Mouse (Mus musculus) megakaryocyte-erythroid progenitor cell, adult 5 weeks (primary cell): ENCODE measurements around the gene Gpr50. TPM values are rescaled to one million over a fixed set of nuclear protein-coding genes. Genes with fewer than 3 reads are reported as not detected.

Experiments
- polyA plus RNA-seq: library from polyadenylated mRNA; stranded (reverse); fragments of >175 nt; gene quantifications from 2 replicates; pipeline ENCODE4 v1.2.3, GENCODE M21; 2012

Gpr50 gene
- not detected in 2 replicates for polyA plus RNA-seq

DNA sequence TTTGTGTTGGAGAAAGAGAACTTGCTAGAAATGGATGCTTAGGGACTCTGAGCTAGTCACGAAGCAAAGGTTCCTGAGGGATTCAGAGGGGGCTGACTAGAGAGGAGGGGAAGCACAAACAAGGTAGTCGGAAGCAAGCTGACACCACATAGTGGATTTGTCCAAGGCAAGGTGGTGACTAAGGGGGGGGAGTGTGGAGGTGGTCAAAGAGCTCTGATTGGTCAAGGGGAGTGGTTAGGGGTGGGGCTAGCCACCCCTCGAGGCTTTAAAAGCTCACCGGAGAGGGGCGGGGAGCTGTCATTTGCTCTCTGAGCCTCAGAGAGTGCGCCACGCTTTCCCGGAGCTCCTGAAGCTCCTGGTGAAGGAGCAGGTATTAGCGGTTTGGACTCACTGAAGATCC, at the start of gene Gpr50:
Gene Gpr50, plus strand, starts transcription at position 294 of the 400 bp plus-strand sequence.

Other genes with a start within 250 kb of the Gpr50 start
- gene Cd99l2, start 170.8 kb upstream of the Gpr50 start, polyA plus RNA-seq = 1.2 and 1.5 TPM in 2 replicates
- gene Hmgb3, start 107.7 kb upstream of the Gpr50 start, polyA plus RNA-seq = 112 and 166 TPM in 2 replicates
- 5.3 and 7.2 TPM in 2 replicates for gene Vma21, start 152.3 kb downstream of the Gpr50 start, polyA plus RNA-seq